Mouse (Mus musculus): Measurements from ENCODE around the gene Setd1a.

GRCm38 (mm10) chr7:127752069-127752468, 24.4 kb upstream of the Setd1a start:
- no peak for TF ChIP-seq POLR2A (IDR thresholded peaks at IDR 0.05; ENCODE audit: borderline replicate concordance, extremely low read depth, insufficient read depth, insufficient read length, poor library complexity, severe bottlenecking)
- TF ChIP-seq CTCF (IDR thresholded peaks at IDR 0.05; ENCODE audit: borderline replicate concordance, extremely low read depth, insufficient read depth, insufficient read length): no peak

Measured in brain, embryonic 14.5 days (tissue).